In genomic region chr4:129303401-129303800, GRCm38 (mm10) we compare ENCODE assay signal across 20 mouse cellular contexts. TPM values are rescaled to one million over a fixed set of nuclear protein-coding genes. Genes with fewer than 3 reads are reported as not detected.
DNase-seq lines count a peak whose midpoint lies in the region; ATAC-seq and TF ChIP-seq lines count a peak whose summit lies in the region.
"Had no signal": no experiment of that assay in that cellular context is flagged by ENCODE, and none has a peak within 500 bp of the region (broad histone marks: within the 10 kb centered on the region; RNA-seq: fewer than 3 reads in every experiment).

No protein-coding gene starts in this region.

- no peak for TF ChIP-seq CTCF in gastrocnemius, adult 2 months (IDR thresholded peaks at IDR 0.05)

- no peaks in the 10 kb centered on the region for H3K9me3 ChIP-seq in neural tube, embryonic 11.5 days (ENCODE audit: control insufficient read depth, low read length)
- no peaks in the 10 kb centered on the region for H3K9me3 ChIP-seq in embryonic facial prominence, embryonic 15.5 days (replicated peaks)
- H3K9me3 ChIP-seq: forebrain, embryonic 15.5 days; midbrain, embryonic 12.5 days had no signal

- H3K36me3 ChIP-seq in neural tube, embryonic 11.5 days (ENCODE audit: control insufficient read depth, insufficient read depth, low read length): peaks cover 7% of the 10 kb centered on the region
- peaks cover 27% of the 10 kb centered on the region for H3K36me3 ChIP-seq in embryonic facial prominence, embryonic 15.5 days

- DNase-seq in gastrocnemius, adult 2 months: no peak
- DNase-seq in gastrocnemius, postnatal 25 days: no peak
- DNase-seq in neural tube, embryonic 11.5 days (ENCODE audit: low spot score): peak; percentile 21
- DNase-seq in neural tube, embryonic 10.5 days (ENCODE audit: extremely low spot score, low spot score): no peak
- no peak for DNase-seq in left cerebral cortex, adult 11 months (ENCODE audit: low spot score)
- no peak for DNase-seq in testis, postnatal 14 days (ENCODE audit: low spot score)
- DNase-seq: cerebellum, adult 18-20 months; heart, adult 2 months; heart, postnatal 14 days; kidney, adult 11 months; layer of hippocampus, postnatal 36 days; lung, embryonic 14.5 days; lung, postnatal 4 days; retina, postnatal 1 day; thymus, adult 2 months had no signal

- no peak overlapping the region for H3K4me3 ChIP-seq in gastrocnemius, adult 2 months
- H3K4me3 ChIP-seq in neural tube, embryonic 11.5 days (ENCODE audit: low read depth, low read length): no peak overlapping the region
- no peak overlapping the region for H3K4me3 ChIP-seq in embryonic facial prominence, embryonic 15.5 days (replicated peaks)
- H3K4me3 ChIP-seq: forebrain, embryonic 15.5 days; heart, adult 2 months; liver, embryonic 12.5 days; midbrain, embryonic 12.5 days had no signal

- H3K4me2 ChIP-seq in neural tube, embryonic 11.5 days (ENCODE audit: low read depth): no peak overlapping the region
- H3K4me2 ChIP-seq in embryonic facial prominence, embryonic 15.5 days (replicated peaks): no peak overlapping the region
- H3K4me2 ChIP-seq: forebrain, embryonic 15.5 days; lung, embryonic 14.5 days; midbrain, embryonic 12.5 days had no signal

- intact Hi-C loops in gastrocnemius, adult 2 months (cut with DNase I): no loop called here

- H3K9ac ChIP-seq in neural tube, embryonic 11.5 days (ENCODE audit: low read length): no peak overlapping the region
- no peak overlapping the region for H3K9ac ChIP-seq in embryonic facial prominence, embryonic 15.5 days
- H3K9ac ChIP-seq: forebrain, embryonic 15.5 days; liver, embryonic 12.5 days; lung, embryonic 14.5 days; midbrain, embryonic 12.5 days had no signal

- WGBS in neural tube, embryonic 11.5 days: 81% methylated on average over 5 of the region's 5 CpGs
- 54% methylated on average over 5 of the region's 5 CpGs for WGBS in embryonic facial prominence, embryonic 15.5 days

- ATAC-seq in neural tube, embryonic 11.5 days (ENCODE audit: insufficient read depth, low FRiP score, low TSS enrichment): no peak
- ATAC-seq in embryonic facial prominence, embryonic 15.5 days (ENCODE audit: insufficient number of reproducible peaks, low FRiP score, low TSS enrichment, low read depth): peak; percentile 9; the same call in 1 of the 2 replicates
- ATAC-seq: forebrain, embryonic 15.5 days; hindbrain, postnatal 0 days had no signal

- peak overlapping the region; percentile 51; the same call in 1 of the 2 replicates for H3K27ac ChIP-seq in gastrocnemius, adult 2 months
- H3K27ac ChIP-seq in neural tube, embryonic 11.5 days (ENCODE audit: low read depth, low read length): no peak overlapping the region
- H3K27ac ChIP-seq in embryonic facial prominence, embryonic 15.5 days (replicated peaks): no peak overlapping the region
- H3K27ac ChIP-seq: forebrain, embryonic 15.5 days; heart, adult 2 months; hindbrain, postnatal 0 days; liver, embryonic 12.5 days; midbrain, embryonic 12.5 days had no signal

- H3K27me3 ChIP-seq in neural tube, embryonic 11.5 days (ENCODE audit: control insufficient read depth, insufficient read depth, low read length): no peaks in the 10 kb centered on the region
- H3K27me3 ChIP-seq in embryonic facial prominence, embryonic 15.5 days: no peaks in the 10 kb centered on the region
- H3K27me3 ChIP-seq: forebrain, embryonic 15.5 days; liver, embryonic 12.5 days; midbrain, embryonic 12.5 days had no signal

- no peaks in the 10 kb centered on the region for H3K4me1 ChIP-seq in neural tube, embryonic 11.5 days (ENCODE audit: control insufficient read depth, insufficient read depth, low read length)
- H3K4me1 ChIP-seq in embryonic facial prominence, embryonic 15.5 days: peaks cover 4% of the 10 kb centered on the region; the same call in 1 of the 2 replicates

RNA-seq across cellular contexts. Expression of gene Sync, which starts 16.0 kb away (rescaled TPM):
- 10 to 100 TPM; 39.9 to 46.5 TPM for total RNA-seq in gastrocnemius, adult 2 months (2021)
- total RNA-seq in gastrocnemius, postnatal 25 days (2021): 10 to 100 TPM; 40.2 to 44.7 TPM
- polyA plus RNA-seq in neural tube, embryonic 11.5 days (2014; fragmentation: Nextera tagmentation; extraction: Ambion mirVana): 1.3 and 1.6 TPM in 2 replicates
- polyA plus RNA-seq in embryonic facial prominence, embryonic 15.5 days (2015; fragmentation: Nextera tagmentation; extraction: Ambion mirVana): 4.9 and 6.9 TPM in 2 replicates

RNA-seq across cellular contexts. Expression of gene Rbbp4, which starts 31.8 kb away (rescaled TPM):
- 10 to 100 TPM; 38.5 to 46.9 TPM for total RNA-seq in gastrocnemius, adult 2 months (2021)
- total RNA-seq in gastrocnemius, postnatal 25 days (2021): 10 to 100 TPM; 41.0 to 50.6 TPM
- 483 and 511 TPM in 2 replicates for polyA plus RNA-seq in neural tube, embryonic 11.5 days (2014; fragmentation: Nextera tagmentation; extraction: Ambion mirVana)
- polyA plus RNA-seq in embryonic facial prominence, embryonic 15.5 days (2015; fragmentation: Nextera tagmentation; extraction: Ambion mirVana): 325 and 329 TPM in 2 replicates

RNA-seq across cellular contexts. Expression of gene Zbtb8os, which starts 32.1 kb away (rescaled TPM):
- total RNA-seq in gastrocnemius, adult 2 months (2021): 10 to 100 TPM; 24.8 to 28.9 TPM
- 10 to 100 TPM; 23.1 to 24.0 TPM for total RNA-seq in gastrocnemius, postnatal 25 days (2021)
- polyA plus RNA-seq in neural tube, embryonic 11.5 days (2014; fragmentation: Nextera tagmentation; extraction: Ambion mirVana): 36.7 and 42.4 TPM in 2 replicates
- polyA plus RNA-seq in embryonic facial prominence, embryonic 15.5 days (2015; fragmentation: Nextera tagmentation; extraction: Ambion mirVana): 36.6 and 41.2 TPM in 2 replicates

RNA-seq across cellular contexts. Expression of gene C77080, which starts 42.2 kb away (rescaled TPM):
- total RNA-seq in gastrocnemius, adult 2 months (2021): 1 to 10 TPM; 2.0 to 2.1 TPM
- total RNA-seq in gastrocnemius, postnatal 25 days (2021): 1 to 10 TPM; 1.3 to 2.0 TPM
- polyA plus RNA-seq in neural tube, embryonic 11.5 days (2014; fragmentation: Nextera tagmentation; extraction: Ambion mirVana): 3.9 and 4.3 TPM in 2 replicates
- 8.9 and 10.0 TPM in 2 replicates for polyA plus RNA-seq in embryonic facial prominence, embryonic 15.5 days (2015; fragmentation: Nextera tagmentation; extraction: Ambion mirVana)
